In genomic region chr10:8756604-8757354, GRCm38 (mm10) we compare ENCODE assay signal across 8 mouse cellular contexts.
DNase-seq lines count a peak whose midpoint lies in the region; ATAC-seq lines count a peak whose summit lies in the region.

No protein-coding gene starts in this region.

- no peak overlapping the region for H3K27ac ChIP-seq in forebrain, embryonic 12.5 days
- H3K27ac ChIP-seq in forebrain, embryonic 14.5 days (ENCODE audit: low read depth, low read length): no peak overlapping the region
- H3K27ac ChIP-seq in limb, embryonic 15.5 days: peak overlapping the region; percentile 84

- no peak for ATAC-seq in forebrain, embryonic 12.5 days (ENCODE audit: low FRiP score)
- no peak for ATAC-seq in forebrain, embryonic 14.5 days
- ATAC-seq in limb, embryonic 15.5 days (ENCODE audit: insufficient number of reproducible peaks, low FRiP score, low TSS enrichment, low read depth): no peak
- ATAC-seq in megakaryocyte, adult 5-6 weeks (ENCODE audit: poor library complexity, severe bottlenecking): no peak
- no peak for ATAC-seq in frontal cortex, adult (ENCODE audit: low TSS enrichment)

- H3K4me1 ChIP-seq in forebrain, embryonic 12.5 days: peaks cover 46% of the 10 kb centered on the region
- peaks cover 21% of the 10 kb centered on the region for H3K4me1 ChIP-seq in forebrain, embryonic 14.5 days (ENCODE audit: control insufficient read depth, insufficient read depth, low read length)
- peaks cover 53% of the 10 kb centered on the region for H3K4me1 ChIP-seq in limb, embryonic 15.5 days

- peak overlapping the region; percentile 40; the same call in 1 of the 2 replicates for H3K4me2 ChIP-seq in forebrain, embryonic 12.5 days
- H3K4me2 ChIP-seq in forebrain, embryonic 14.5 days (ENCODE audit: low read length): no peak overlapping the region
- H3K4me2 ChIP-seq in limb, embryonic 15.5 days: peak overlapping the region; percentile 36; the same call in 1 of the 2 replicates

- no peaks in the 10 kb centered on the region for H3K9me3 ChIP-seq in forebrain, embryonic 12.5 days
- H3K9me3 ChIP-seq in forebrain, embryonic 14.5 days (replicated peaks; ENCODE audit: control insufficient read depth, low read length): no peaks in the 10 kb centered on the region
- no peaks in the 10 kb centered on the region for H3K9me3 ChIP-seq in limb, embryonic 15.5 days

- no peak overlapping the region for H3K9ac ChIP-seq in forebrain, embryonic 12.5 days
- H3K9ac ChIP-seq in forebrain, embryonic 14.5 days (ENCODE audit: low read length): no peak overlapping the region
- no peak overlapping the region for H3K9ac ChIP-seq in limb, embryonic 15.5 days

- no peak overlapping the region for H3K4me3 ChIP-seq in forebrain, embryonic 12.5 days (replicated peaks)
- H3K4me3 ChIP-seq in forebrain, embryonic 14.5 days (ENCODE audit: low read depth, low read length): no peak overlapping the region
- 0 out of 2 replicates have a peak overlapping the region, but pooled peaks have one; percentile 5 for H3K4me3 ChIP-seq in limb, embryonic 15.5 days

- DNase-seq in forebrain, embryonic 14.5 days (ENCODE audit: low spot score): no peak
- DNase-seq in ovary, adult 18-20 months (ENCODE audit: low spot score): peak; percentile 40
- DNase-seq in ovary, postnatal 10 days (ENCODE audit: low spot score): no peak
- no peak for DNase-seq in spleen, postnatal 4 days (ENCODE audit: low spot score in 2 of 2)

- 57% methylated on average over 11 of the region's 11 CpGs for WGBS in forebrain, embryonic 12.5 days
- WGBS in forebrain, embryonic 14.5 days: 53% methylated on average over 11 of the region's 11 CpGs
- WGBS in limb, embryonic 15.5 days: 55% methylated on average over 11 of the region's 11 CpGs

- peaks cover 4% of the 10 kb centered on the region; the same call in 1 of the 2 replicates for H3K27me3 ChIP-seq in forebrain, embryonic 12.5 days
- H3K27me3 ChIP-seq in forebrain, embryonic 14.5 days (replicated peaks; ENCODE audit: control insufficient read depth, insufficient read depth, low read length): no peaks in the 10 kb centered on the region
- H3K27me3 ChIP-seq in limb, embryonic 15.5 days: no peaks in the 10 kb centered on the region

- no peaks in the 10 kb centered on the region for H3K36me3 ChIP-seq in forebrain, embryonic 12.5 days (replicated peaks)
- no peaks in the 10 kb centered on the region for H3K36me3 ChIP-seq in forebrain, embryonic 14.5 days (ENCODE audit: control insufficient read depth, insufficient read depth, low read length)
- peaks cover 6% of the 10 kb centered on the region; the same call in 1 of the 2 replicates for H3K36me3 ChIP-seq in limb, embryonic 15.5 days
